Mouse (Mus musculus) left cerebral cortex, adult 18-20 months (tissue): ENCODE data around the gene Rhot1. TPM values are rescaled to one million over a fixed set of nuclear protein-coding genes. Genes with fewer than 3 reads are reported as not detected.
"Not testable (repeated sequence)": the region's sequence is repeated elsewhere in the genome, so short reads cannot be mapped to it uniquely, and the experiment has no call there.

Experiments used
- DNase-seq, 2 experiments: peaks; one replicate each; pipeline ENCODE4 v3.0.0; 2021 to 2022; ENCODE audit warnings: low spot score in 2 of 2, mixed read lengths in 1 of 2
- long read RNA-seq, 2 experiments: library from polyadenylated mRNA; stranded (forward); transcript quantifications; one replicate each; pipeline ENCODE4 v2.0.0; 2021
- total RNA-seq, 2 experiments: library from RNA; stranded (reverse); gene quantifications; 2 replicates each; pipeline ENCODE4 v1.2.3; 2021

The Rhot1 gene
- 10 to 100 TPM; 72.1 to 73.3 TPM for total RNA-seq
- long read RNA-seq, experiment 1, full-length matches to known transcripts, result 99 of 116 reads
- long read RNA-seq, experiment 1, partial matches to known transcripts, result 6 of 116 reads
- long read RNA-seq, experiment 1, other reads (novel, unspliced or antisense), result 11 of 116 reads
- long read RNA-seq, experiment 2, full-length matches to known transcripts, result 82 of 107 reads
- long read RNA-seq, experiment 2, partial matches to known transcripts, result 6 of 107 reads
- long read RNA-seq, experiment 2, other reads (novel, unspliced or antisense), result 19 of 107 reads

DNA sequence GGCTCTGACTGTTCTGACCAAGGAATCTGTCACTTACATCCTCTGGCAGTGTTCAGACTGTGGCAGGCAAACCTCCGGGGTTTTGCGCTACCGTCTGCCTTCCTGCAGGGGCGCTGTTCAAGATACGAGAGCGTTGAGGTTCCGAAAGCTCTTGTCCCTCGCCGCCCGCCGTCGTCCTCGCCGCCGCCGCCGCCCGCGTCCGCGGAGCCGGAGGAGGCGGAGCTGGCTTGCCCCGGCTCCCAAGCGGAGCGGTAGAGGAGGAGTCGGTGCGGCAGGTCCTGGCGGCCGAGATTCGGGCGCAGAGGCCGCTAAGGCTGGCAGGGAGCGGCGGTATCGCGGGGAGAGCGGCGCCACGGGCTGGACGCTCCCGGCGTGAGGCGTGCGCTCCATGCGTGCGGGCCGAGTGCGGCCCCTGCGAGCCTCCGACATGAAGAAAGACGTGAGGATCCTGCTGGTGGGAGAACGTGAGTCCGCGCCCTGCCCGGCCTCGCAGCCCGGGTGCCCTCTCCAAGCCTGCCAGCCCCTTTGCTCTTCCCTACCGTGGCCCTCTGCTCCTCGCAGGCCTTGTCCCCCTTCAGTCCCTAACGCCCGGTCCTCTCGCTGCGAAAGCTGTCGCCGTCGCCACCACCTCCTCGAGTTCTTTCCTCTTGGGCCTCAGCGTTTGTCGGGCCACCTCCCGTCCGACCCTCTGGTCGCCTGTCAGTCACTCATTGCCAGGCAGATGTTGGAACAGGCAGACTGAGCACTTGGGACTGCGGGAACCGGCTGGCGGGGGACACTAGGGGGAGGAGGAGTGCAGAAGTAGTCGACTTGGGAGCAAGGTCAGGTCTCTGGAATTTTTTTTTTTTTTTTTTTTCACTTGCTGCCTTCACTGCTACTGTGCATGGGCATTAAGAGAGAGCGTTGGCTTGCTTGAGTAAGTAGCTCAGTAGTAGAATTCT, at the start of gene Rhot1:
Gene Rhot1 (plus strand): TSS at position 160 of the 941 bp plus-strand sequence.
- DNase-seq, result peak; percentile 97 to 99

- no peak for DNase-seq
These were observed 47.8 kb upstream of the Rhot1 start for GRCm38 (mm10) chr11:80161041-80161440.

- DNase-seq, result no peak
These were observed 45.3 kb upstream of the Rhot1 start for GRCm38 (mm10) chr11:80163362-80164116.

DNA sequence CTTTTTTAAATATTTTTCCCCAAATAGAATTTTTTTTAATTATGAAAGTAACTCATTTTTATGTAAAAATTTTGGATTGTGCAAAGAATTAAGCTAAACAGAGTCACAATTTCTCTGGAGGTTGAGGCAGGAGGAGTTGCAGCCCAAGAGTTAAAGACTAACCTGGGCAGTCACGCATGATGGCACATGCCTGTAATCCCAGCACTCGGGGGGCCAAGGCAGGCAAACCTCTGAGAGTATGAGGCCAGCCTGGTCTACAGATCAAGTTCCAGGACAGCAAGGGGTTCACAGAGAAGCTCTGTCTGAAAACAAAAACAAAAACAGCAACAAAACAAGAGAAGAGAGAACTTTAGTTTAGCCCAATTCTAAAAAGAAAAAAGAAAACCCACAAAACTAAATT, 44.6 kb upstream of the Rhot1 start:
- no peak for DNase-seq

- no peak for DNase-seq
These were observed 40.7 kb upstream of the Rhot1 start for GRCm38 (mm10) chr11:80168121-80168520.

DNA sequence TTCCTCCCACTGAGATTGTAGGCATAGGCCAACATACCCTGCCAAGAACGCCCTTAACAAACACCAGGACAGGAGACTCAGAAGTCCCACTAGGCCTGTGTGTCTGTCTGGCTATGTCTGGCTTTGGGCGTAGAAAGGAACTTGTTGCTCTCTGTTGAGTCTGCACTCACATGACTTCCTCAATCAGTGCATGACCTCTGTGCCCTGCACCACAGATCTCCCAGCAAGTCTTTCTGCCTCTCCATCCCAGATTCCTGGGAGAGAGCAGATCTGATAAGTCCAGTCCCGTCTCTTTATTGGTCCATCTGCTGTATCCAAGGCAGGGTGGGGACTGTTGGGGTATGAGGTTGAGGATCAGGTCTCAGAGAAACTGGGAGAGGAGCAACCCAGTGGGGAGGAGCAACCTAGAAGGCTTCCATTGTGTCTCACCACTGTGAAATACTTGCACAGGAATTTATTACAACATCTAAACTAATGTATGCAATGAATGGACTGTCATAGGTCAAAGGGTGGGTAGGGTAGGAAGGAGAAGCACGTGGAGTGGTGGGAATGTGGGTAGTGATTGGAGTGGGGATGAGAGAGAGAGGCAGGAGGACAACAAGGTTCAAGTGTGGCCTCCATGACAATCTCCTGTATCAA, 40.1 kb upstream of the Rhot1 start:
- DNase-seq, result no peak

DNA sequence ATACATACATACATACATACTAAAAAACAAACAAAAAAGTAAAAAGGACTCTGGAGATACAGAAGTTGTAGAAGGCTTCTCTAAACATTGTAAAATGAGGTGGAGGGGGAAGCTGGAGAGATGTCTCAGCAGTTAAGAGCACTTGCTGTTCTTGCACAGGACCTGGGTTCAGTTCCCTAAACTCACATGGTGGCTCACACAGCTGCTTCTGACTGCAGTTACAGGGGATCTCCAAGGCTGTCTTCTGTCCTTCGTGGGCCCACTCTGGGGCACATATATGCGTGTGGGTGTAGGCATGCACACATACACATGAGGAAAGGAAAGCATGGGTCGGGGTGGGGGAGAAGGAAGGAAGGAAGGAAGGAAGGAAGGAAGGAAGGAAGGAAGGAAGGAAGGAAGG, 39.2 kb upstream of the Rhot1 start:
- DNase-seq, result no peak

DNA sequence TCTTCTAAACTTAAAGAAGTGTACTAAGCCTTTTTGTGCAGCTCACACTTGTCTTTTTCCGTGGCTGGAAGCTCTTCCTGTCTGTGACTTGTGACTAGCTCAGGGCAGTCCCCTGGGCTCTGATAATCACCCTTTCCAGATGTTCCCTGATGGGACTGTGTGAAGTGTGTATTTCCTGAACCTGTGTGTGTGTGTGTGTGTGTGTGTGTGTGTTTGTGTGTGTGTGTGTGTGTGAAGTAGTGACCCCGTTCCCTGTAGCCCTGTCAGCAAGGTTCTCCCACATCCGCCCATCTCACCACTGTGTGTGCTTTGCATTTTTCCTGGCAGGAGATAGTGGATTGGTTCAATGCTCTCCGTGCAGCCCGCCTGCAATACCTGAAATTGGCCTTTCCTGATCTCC, 38.5 kb upstream of the Rhot1 start:
- DNase-seq, result no peak

DNA sequence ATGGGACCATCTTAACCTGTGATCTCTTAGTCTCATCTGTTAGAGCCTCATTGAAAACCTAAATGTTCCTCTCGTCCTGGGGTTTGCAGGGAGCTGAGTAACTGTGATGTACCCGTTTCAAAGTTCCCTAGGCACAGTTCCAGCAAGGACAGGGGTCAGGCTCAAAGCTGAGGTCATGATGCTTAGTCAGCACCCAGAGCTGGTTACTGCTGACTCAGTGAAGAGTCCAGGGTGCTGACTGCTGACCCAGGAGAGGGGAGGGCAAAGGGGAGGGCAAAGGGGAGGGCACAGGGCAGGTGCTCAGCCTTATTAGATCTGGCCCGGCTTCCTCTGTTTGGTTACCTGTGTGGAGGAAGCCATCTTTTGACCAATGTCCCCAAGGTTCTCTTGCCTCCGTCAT, 36.9 kb upstream of the Rhot1 start:
- no peak for DNase-seq

DNA sequence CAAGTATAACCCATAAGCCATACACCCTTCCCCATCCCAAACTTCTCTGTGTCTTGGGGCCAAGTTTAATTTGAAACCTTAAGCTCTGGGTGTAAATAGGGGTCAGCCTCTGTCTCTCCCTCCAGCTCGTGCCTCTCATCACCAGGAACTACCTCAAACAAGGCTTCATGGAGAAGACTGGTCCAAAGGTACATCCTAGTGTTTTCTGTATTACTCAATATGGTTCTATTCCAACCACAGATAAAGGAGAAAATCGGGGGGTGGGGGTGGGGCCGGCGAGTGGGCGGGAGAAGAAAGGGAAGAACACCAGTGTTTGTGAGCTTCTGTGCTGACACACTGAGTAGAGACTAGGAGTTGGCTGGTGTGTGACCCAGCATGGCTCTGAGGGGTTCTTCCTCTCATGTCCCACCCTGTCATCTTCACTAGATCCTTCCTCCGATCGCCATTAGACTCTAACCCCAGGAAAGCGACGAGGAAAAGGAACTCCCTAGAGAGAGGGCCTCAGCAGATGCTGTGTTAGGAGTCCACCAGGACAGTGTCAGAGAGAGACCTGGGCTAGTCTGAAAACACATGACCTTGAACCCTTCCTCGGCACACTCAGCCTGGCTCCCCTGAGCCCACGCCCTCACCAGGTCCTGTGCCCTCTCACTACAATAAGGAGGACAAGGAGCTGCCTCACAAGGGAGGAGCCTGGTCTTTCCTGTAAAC, 34.7 kb upstream of the Rhot1 start:
- no peak for DNase-seq

DNA sequence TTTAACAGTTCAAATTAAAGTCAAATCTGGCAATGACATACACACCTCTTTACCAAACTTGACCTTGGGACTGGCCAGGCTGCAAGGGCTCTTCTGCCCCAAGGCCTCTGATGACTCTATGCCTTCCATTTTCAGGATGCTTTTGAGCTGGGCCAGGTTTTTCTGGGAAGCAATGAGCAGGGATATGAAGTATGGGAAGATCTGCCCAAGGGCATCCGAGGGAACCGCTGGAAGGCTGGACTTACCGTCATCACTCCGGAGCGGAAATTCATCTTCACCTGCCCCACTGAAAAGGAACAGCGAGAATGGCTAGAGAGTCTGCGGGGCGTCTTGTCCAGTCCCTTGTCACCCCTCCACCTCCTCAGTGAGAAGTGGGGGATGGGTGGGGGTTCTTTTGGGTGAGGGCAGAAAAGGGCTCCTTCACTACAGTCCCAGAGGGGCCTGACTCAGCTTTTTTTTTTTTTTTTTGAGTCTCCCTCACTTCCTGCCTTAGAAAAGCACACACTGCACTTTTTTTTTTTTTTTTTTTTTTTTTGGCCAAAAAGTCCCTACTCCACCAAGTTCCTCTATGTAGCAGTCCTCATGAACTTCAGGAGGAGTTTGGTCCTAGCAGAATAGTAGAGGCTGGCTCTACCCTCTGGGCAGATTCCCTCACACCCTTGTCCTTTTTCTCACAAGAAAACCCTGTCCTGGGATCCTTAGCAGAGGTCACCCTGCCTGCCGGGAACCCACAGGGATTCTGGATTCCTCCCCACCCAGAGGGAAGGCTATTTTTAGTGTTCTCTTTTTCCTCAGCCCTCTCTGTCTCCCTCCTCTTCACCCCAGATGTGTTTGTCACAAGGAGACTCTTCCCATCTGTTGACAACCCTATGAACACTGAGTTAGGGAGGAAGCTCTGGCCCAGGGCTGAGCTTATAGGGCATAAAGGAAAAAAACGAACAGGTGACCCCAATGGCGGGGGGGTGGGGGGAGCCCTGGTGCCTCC, 31.6 kb upstream of the Rhot1 start:
- no peak for DNase-seq

- DNase-seq, result no peak
These were observed 30.5 kb upstream of the Rhot1 start for GRCm38 (mm10) chr11:80178316-80178715.

- no peak for DNase-seq
These were observed 27.6 kb upstream of the Rhot1 start for GRCm38 (mm10) chr11:80181021-80181749.

DNA sequence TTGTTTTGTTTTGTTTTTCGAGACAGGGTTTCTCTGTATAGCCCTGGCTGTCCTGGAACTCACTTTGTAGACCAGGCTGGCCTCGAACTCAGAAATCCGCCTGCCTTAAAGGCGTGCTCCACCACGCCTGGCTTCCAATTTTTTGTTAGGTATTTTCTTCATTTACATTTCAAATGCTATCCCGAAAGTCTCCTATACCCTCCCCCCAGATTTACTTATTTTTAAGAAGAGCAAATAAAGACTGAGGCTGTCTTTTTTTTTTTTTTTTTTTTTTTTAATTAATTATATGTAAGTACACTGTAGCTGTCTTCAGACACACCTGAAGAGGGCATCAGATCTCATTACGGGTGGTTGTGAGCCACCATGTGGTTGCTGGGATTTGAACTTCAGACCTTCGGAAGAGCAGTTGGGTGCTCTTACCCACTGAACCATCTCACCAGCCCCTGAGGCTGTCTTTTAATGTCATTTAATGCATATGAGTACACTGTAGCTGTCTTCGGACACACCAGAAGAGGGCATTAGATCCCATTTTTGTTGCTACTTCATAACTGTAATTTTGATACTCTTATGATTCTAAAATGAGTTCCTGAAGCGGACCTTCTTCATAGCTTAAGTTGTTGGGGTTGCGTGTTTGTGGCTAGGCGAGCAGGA, 25.6 kb upstream of the Rhot1 start:
- not testable (repeated sequence) for DNase-seq

GRCm38 (mm10) chr11:80183705-80184255, 25.0 kb upstream of the Rhot1 start, which contains the start of gene Rnf135:
Rnf135 (plus strand) TSS chr11:80183851.
- DNase-seq, result peak; percentile 71 to 80

GRCm38 (mm10) chr11:80184531-80185071, 24.2 kb upstream of the Rhot1 start:
- no peak for DNase-seq

DNA sequence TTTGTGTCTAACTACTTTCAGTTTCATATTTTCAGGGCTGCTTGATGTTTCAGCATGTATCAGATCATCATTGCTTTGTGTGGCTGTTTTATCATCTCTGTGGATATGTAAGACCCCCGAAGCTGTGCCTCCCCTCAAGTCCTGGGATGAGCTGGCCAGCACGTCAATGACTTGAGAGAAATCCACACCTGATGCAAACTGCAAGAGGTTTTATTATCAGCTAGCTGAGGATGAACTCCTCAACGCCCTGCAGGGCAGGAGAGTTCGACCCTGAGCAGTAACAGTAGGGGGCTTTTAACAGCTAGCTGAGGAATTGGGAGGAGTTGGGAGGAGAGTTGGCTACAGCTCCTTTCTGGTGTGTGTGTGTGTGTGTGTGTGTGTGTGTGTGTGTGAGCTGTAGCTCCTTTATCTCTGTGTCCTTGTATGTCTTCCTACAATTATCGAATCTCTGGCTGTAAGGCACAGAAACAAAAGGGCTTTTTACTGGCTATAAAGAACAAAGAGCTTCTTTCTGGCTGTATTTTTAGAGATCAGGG, 23.3 kb upstream of the Rhot1 start:
- not testable (repeated sequence) for DNase-seq
